ENCODE assay signal across 38 mouse cellular contexts in the genomic region with DNA sequence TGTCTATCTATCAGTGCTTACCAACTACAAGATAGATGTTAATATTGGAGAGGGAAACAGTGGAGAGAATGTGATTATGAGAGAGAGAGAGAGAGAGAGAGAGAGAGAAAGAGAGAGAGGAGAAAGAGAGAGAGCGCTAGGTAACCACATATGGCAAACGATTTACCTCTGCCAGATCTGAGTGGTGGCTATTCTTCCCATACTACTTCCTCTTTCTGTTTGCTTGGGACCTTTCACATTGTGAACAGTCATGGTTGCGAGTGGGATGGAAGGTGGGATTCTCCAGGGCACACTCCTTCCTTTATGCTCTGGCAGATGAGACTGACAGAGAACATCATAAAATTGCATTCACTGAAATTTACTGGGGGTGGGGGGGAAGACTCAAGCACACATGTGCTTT. TPM values are rescaled to one million over a fixed set of nuclear protein-coding genes. Genes with fewer than 3 reads are reported as not detected.
"Had no signal": no experiment of that assay in that cellular context is flagged by ENCODE, and none has a peak within 500 bp of the region (broad histone marks: within the 10 kb centered on the region; RNA-seq: fewer than 3 reads in every experiment).

No protein-coding gene starts in this region.

- H3K27ac ChIP-seq: gastrocnemius, adult 2 months; heart, embryonic 13.5 days; heart, embryonic 15.5 days; hindbrain, embryonic 13.5 days; intestine, embryonic 15.5 days; layer of hippocampus, adult 2 months; limb, embryonic 10.5 days; limb, embryonic 12.5 days; liver, embryonic 12.5 days; liver, embryonic 14.5 days had no signal

- DNase-seq: gastrocnemius, adult 2 months; gastrocnemius, postnatal 10 days; gastrocnemius, postnatal 25 days; heart, adult 18-20 months; heart, postnatal 14 days; heart, postnatal 36 days; kidney, adult 18-20 months; kidney, adult 8-10 months; kidney, postnatal 10 days; kidney, postnatal 25 days; kidney, postnatal 4 days; layer of hippocampus, adult 9-11 months; layer of hippocampus, postnatal 36 days had no signal

- H3K9ac ChIP-seq: heart, embryonic 13.5 days; heart, embryonic 15.5 days; hindbrain, embryonic 13.5 days; intestine, embryonic 15.5 days; limb, embryonic 12.5 days; liver, embryonic 12.5 days; liver, embryonic 14.5 days had no signal

- H3K4me2 ChIP-seq: heart, embryonic 11.5 days; heart, embryonic 13.5 days; heart, embryonic 15.5 days; hindbrain, embryonic 13.5 days; intestine, embryonic 15.5 days; limb, embryonic 12.5 days; liver, embryonic 12.5 days had no signal

- H3K4me3 ChIP-seq: gastrocnemius, adult 2 months; heart, embryonic 13.5 days; heart, embryonic 15.5 days; hindbrain, embryonic 13.5 days; intestine, embryonic 15.5 days; layer of hippocampus, adult 2 months; limb, embryonic 10.5 days; limb, embryonic 12.5 days; liver, embryonic 12.5 days had no signal

- ATAC-seq: hindbrain, embryonic 16.5 days; inflammation-experienced regulatory T-cells, adult 6 months; intestine, embryonic 15.5 days; intestine, postnatal 0 days; liver, embryonic 12.5 days had no signal

- H3K9me3 ChIP-seq: heart, embryonic 13.5 days; heart, embryonic 15.5 days; hindbrain, embryonic 13.5 days; intestine, embryonic 15.5 days; limb, embryonic 10.5 days; limb, embryonic 12.5 days; liver, embryonic 12.5 days had no signal

- H3K27me3 ChIP-seq: heart, embryonic 15.5 days; hindbrain, embryonic 13.5 days; intestine, embryonic 15.5 days; limb, embryonic 12.5 days; liver, embryonic 12.5 days had no signal

- H3K36me3 ChIP-seq: heart, embryonic 13.5 days; heart, embryonic 15.5 days; hindbrain, embryonic 13.5 days; intestine, embryonic 15.5 days; limb, embryonic 10.5 days; limb, embryonic 12.5 days; liver, embryonic 12.5 days had no signal

RNA-seq across cellular contexts. Expression of gene Ifnk, which starts 34.7 kb away (rescaled TPM):
- total RNA-seq: gastrocnemius, adult 2 months; gastrocnemius, postnatal 10 days; gastrocnemius, postnatal 25 days; gastrocnemius, postnatal 4 days; heart, adult 18-20 months; heart, adult 8-10 months; heart, postnatal 14 days; heart, postnatal 36 days; hematopoietic stem cell, adult 5-6 weeks; layer of hippocampus, adult 2 months; layer of hippocampus, postnatal 14 days; layer of hippocampus, postnatal 36 days; left cerebral cortex, adult 18-20 months; left cerebral cortex, adult 8-10 months; left cerebral cortex, postnatal 10 days; left cerebral cortex, postnatal 36 days; liver, adult 2 months had no signal
- polyA plus RNA-seq: frontal cortex, adult 2 months; heart, embryonic 11.5 days; heart, embryonic 13.5 days; heart, embryonic 15.5 days; heart, postnatal 0 days; hindbrain, embryonic 13.5 days; hindbrain, embryonic 16.5 days; inflammation-experienced regulatory T-cells, adult 6 months; limb, embryonic 14.5 days; liver, adult 2 months; liver, embryonic 12.5 days; liver, embryonic 14.5 days had no signal
